Mouse (Mus musculus) granulocyte monocyte progenitor cell, adult 5-6 weeks (primary cell): ENCODE measurements around the gene Tmem192. TPM values are rescaled to one million over a fixed set of nuclear protein-coding genes. Genes with fewer than 3 reads are reported as not detected.
"Not testable (repeated sequence)": the region's sequence is repeated elsewhere in the genome, so short reads cannot be mapped to it uniquely, and the experiment has no call there.

Experiments used
- ATAC-seq: replicated peaks from 2 replicates; pipeline ENCODE4 v1.8.0; 2016; ENCODE audit warnings: mild to moderate bottlenecking, moderate TSS enrichment, inconsistent platforms; ENCODE audit not compliant: poor library complexity, severe bottlenecking
- total RNA-seq, 2 experiments: library from RNA; stranded (forward) in 1 of 2; stranded (reverse) in 1 of 2; fragments of 200-712, 200-1000 nt in 1 of 2; fragments of >200 nt in 1 of 2; fragmentation: Nextera tagmentation in 1 of 2; gene quantifications; 2 replicates each; pipeline ENCODE4 v1.2.3; 2014 to 2017

Gene Tmem192
- total RNA-seq, 2 experiments from 2014 or later = 26.1 to 38.9 TPM

DNA sequence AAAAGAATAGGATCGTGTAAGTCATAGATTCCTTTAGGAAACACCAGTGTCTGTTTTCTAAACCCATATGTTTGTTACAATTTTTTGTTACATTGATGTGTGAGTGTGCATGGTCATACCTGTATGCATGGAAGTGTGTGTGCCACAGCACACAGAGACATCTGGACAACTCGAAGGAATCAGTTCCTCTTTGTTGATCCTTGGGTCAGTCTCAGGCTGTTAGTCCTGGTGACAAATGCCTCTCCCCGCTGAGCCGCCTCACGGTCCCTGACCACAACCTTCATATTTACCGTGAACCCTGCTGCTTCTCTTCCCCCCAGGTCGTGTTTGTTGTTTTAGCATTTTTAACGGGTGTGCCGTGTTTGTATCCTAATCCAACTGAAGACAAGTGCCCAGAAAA is 12.0 kb downstream of the Tmem192 start:
- peak; percentile 67 for ATAC-seq

DNA sequence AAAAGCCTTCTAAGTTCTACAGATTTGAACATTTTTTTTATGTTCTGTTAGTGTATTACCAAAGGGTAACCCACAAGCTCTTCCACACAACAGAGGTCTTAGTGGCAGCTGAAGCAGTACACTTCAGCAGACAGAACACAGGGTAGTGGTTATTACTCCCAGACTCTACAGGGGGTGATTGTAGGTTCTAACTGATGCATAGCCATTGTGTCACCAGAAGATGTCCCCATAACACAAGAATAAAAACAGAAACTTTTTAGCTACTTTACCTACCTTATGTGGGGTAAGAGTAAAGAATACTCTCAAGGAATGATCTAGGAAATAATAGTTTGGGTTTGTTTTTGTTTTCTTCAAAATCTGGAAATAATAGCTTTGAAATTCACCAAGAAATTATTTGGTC is 15.9 kb downstream of the Tmem192 start:
- peak; percentile 53 for ATAC-seq

DNA sequence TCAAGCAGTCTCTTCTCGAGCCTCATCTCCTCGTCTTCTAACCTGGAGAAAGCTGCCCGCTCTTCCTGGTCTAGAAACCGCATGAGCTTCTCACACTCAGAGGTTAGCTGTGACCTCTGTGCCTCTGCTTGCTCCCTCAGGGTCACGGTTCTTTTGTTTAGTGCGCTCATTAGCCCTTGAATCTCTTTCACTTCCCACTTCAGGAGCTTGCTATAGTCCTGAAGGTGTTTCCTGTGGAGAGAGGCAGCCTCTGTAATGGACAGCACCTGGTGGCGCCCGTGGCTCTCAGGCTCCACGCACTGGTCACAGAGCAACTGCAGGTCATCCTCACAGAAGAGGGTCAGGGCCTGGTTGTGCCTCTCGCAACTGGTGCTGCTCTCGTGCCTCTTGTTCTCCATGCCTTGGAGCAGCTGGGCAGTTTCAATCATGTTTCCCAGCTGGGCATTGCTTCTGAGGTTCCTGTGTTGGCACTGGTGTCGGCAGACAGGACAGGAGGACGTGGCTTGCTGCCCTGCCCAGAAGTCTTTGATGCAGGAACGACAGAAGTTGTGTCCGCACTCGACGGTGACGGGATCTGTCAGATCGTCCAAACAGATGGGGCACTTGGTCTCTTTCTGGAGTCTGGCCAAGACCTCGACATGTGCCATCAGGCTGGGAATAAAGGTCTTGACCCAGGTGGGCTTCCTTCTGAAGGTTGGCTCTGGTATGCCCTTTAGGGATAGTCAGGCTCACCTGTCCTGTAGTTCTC is 36.3 kb downstream of the Tmem192 start:
- no peak for ATAC-seq

DNA sequence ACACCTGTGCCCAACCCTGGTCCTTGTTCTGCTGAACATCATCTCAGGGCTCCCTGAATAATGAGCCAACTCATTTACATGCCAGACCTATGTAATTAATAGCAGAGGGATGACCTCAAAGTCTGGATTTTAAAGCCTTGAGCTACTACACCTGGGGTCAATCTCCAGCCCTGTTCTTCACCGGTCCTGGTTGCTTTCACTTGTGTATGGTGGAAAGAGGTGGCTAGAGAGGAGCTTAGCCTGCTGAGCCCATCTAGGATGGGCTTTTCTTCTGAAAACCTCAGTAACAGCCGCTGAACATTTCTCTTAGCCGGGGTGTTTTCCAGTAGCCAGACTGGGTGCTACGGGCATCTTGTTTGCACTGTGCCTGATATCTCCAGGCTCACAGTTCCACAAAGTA is 40.7 kb downstream of the Tmem192 start, which contains the start of gene Trim75:
TSS of gene Trim75 (minus strand) at position 101 of the 400 bp plus-strand sequence.
- ATAC-seq = no peak

DNA sequence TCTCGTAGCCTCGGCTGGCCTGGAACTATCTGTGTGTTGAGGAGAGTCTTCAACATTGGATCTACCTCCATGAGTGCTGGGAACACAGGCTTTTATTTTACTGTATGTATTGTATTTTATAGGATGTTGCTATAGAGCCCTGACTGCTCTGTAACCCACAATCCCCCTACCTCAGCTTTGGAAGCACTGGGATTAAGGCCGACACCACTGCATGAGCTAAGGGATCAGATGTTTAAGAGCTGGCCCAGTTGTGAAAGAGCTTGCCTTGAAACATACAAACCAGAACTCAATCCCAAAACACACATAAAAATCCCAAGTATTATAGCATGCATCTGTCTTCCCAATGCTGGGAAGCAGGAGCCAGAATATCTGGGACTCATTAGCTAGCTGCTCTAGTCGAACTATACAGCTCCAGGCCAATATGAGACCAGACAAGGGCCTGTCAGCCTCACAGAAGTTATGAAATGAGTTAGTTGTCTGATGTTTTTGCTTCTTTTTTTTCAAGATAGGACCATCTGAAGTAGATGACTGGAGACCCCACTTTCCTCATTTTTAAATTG is 51.9 kb downstream of the Tmem192 start:
- ATAC-seq = no peak

DNA sequence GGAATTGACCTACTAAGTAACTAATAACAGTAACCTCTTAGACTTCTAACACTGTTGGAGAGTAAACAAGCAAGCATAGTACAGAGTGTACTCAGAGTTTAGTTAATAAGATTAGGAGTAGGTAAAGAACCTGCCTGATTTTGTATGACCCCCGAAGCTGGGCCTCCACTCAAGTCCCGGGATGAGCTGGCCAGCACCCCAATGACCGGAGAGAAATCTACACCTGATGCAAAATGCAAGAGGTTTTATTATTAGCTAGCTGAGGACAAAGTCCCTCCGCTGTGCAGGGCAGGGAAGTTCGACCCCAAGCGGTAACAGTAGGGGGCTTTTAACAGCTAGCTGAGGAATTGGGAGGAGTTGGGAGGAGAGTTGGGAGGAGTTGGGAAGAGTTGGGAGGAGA is 60.6 kb downstream of the Tmem192 start:
- not testable (repeated sequence) for ATAC-seq

DNA sequence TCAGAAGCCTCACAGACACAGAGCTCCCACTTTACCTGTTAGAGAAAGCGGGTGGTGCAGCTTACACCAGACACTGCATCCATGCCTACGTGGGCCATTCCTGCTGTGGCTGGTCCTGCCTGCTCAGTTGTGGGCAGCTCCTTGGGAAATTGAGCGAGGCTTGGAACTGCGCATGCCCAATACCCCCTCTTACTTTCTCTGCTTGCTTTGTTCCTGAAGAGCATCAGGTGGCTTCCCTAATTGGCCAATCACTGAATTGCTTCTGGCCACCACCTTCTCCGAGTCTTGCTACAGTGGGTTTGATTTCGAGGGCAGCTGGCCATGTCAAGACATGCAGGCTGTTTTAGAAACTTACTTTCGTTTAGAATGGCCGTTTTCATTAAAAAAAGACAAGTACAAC is 71.4 kb downstream of the Tmem192 start, which contains the start of the genes Trim61 and Trim60:
TSS of gene Trim61 (minus strand) at position 101 of the 400 bp plus-strand sequence.
TSS of gene Trim60 (minus strand) at position 162 of the 400 bp plus-strand sequence.
- no peak for ATAC-seq

Other genes with a start within 250 kb of the Tmem192 start
- gene Msmo1, start 213.4 kb upstream of the Tmem192 start, total RNA-seq (2014; fragmentation: Nextera tagmentation) = 14.6 and 18.3 TPM in 2 replicates
- gene Msmo1, start 213.4 kb upstream of the Tmem192 start, total RNA-seq (2017) = 35.1 and 50.0 TPM in 2 replicates
- 7.2 and 14.7 TPM in 2 replicates for gene Klhl2, start 97.2 kb upstream of the Tmem192 start, total RNA-seq (2014; fragmentation: Nextera tagmentation)
- 15.5 and 16.0 TPM in 2 replicates for gene Klhl2, start 97.2 kb upstream of the Tmem192 start, total RNA-seq (2017)
- not detected in 2 replicates for gene Trim75, start 40.6 kb downstream of the Tmem192 start, total RNA-seq (2014; fragmentation: Nextera tagmentation)
- gene Trim75, start 40.6 kb downstream of the Tmem192 start, total RNA-seq (2017) = not detected in 2 replicates
- gene Trim61, start 71.3 kb downstream of the Tmem192 start, total RNA-seq (2014; fragmentation: Nextera tagmentation) = not detected in 2 replicates
- gene Trim61, start 71.3 kb downstream of the Tmem192 start, total RNA-seq (2017) = not detected in 2 replicates
- not detected in 2 replicates for gene Trim60, start 71.4 kb downstream of the Tmem192 start, total RNA-seq (2014; fragmentation: Nextera tagmentation)
- not detected in 2 replicates for gene Trim60, start 71.4 kb downstream of the Tmem192 start, total RNA-seq (2017)
- not detected in 2 replicates for gene Apela, start 90.2 kb downstream of the Tmem192 start, total RNA-seq (2014; fragmentation: Nextera tagmentation)
- gene Apela, start 90.2 kb downstream of the Tmem192 start, total RNA-seq (2017) = not detected in 2 replicates
- not detected in 2 replicates for gene Gm10663, start 127.8 kb downstream of the Tmem192 start, total RNA-seq (2014; fragmentation: Nextera tagmentation)
- gene Gm10663, start 127.8 kb downstream of the Tmem192 start, total RNA-seq (2017) = not detected in 2 replicates
- not detected in 2 replicates for gene BC030870, start 182.4 kb downstream of the Tmem192 start, total RNA-seq (2014; fragmentation: Nextera tagmentation)
- gene BC030870, start 182.4 kb downstream of the Tmem192 start, total RNA-seq (2017) = not detected in 2 replicates